Mouse (Mus musculus) midbrain, embryonic 16.5 days (tissue): ENCODE measurements around the gene Galntl5. TPM values are rescaled to one million over a fixed set of nuclear protein-coding genes. Genes with fewer than 3 reads are reported as not detected.
"Not testable (repeated sequence)": the region's sequence is repeated elsewhere in the genome, so short reads cannot be mapped to it uniquely, and the experiment has no call there.

Source experiments
- ATAC-seq: fragments of 200-750 bp; cut with Nextera tagmentation; 2 replicates; pipeline ENCODE4 v1.8.0; 2017; ENCODE audit warnings: moderate TSS enrichment
- H3K27ac ChIP-seq: fragments of 300-500 bp; sonication (generic); 2 replicates; pipeline ENCODE4 v1.5.1; 2014; ENCODE audit warnings: mild to moderate bottlenecking, low read length, mixed read lengths
- H3K27me3 ChIP-seq: fragments of 300-500 bp; sonication (generic); 2 replicates; pipeline ENCODE4 v1.6.1; 2014; ENCODE audit warnings: low read depth, low read length, mixed read lengths; ENCODE audit not compliant: control insufficient read depth, insufficient read depth
- H3K36me3 ChIP-seq: fragments of 300-500 bp; sonication (generic); 2 replicates; pipeline ENCODE4 v1.6.1; 2014; ENCODE audit warnings: mild to moderate bottlenecking, low read length, moderate library complexity, mixed read lengths; ENCODE audit not compliant: control insufficient read depth, insufficient read depth
- H3K4me1 ChIP-seq: fragments of 300-500 bp; sonication (generic); 2 replicates; pipeline ENCODE4 v1.6.1; 2014; ENCODE audit warnings: mild to moderate bottlenecking, low read length, mixed read lengths; ENCODE audit not compliant: control insufficient read depth, insufficient read depth
- H3K4me2 ChIP-seq: fragments of 300-500 bp; sonication (generic); 2 replicates; pipeline ENCODE4 v1.6.1; 2014; ENCODE audit warnings: mild to moderate bottlenecking, low read length, mixed read lengths
- H3K4me3 ChIP-seq: fragments of 300-500 bp; sonication (generic); 2 replicates; pipeline ENCODE4 v1.5.1; 2014; ENCODE audit warnings: low read depth, mild to moderate bottlenecking, low read length, moderate library complexity, mixed read lengths
- H3K9ac ChIP-seq: fragments of 300-500 bp; sonication (generic); 2 replicates; pipeline ENCODE4 v1.6.1; 2014; ENCODE audit warnings: low read depth, low read length, mixed read lengths
- H3K9me3 ChIP-seq: fragments of 300-500 bp; sonication (generic); replicated peaks from 2 replicates; pipeline ENCODE4 v1.6.1; 2014; ENCODE audit warnings: mild to moderate bottlenecking, low read length, mixed read lengths; ENCODE audit not compliant: control insufficient read depth, poor library complexity, severe bottlenecking
- WGBS: fragments of 180-500 bp; shearing (Covaris S2); extraction: QIAGEN DNeasy Blood & Tissue Kit; methylation state at CpG from one replicate; pipeline ENCODE4 v1.1.7; 2014; 5-methylcytosine and 5-hydroxymethylcytosine counted together
- polyA plus RNA-seq: library from polyadenylated mRNA; unstranded; fragments of >200 nt; fragmentation: Nextera tagmentation; extraction: Ambion mirVana; gene quantifications from 2 replicates; pipeline ENCODE4 v1.2.1, GENCODE M21; 2015

Galntl5 gene
- polyA plus RNA-seq, 1 experiment from 2014 or later = not detected

- peaks cover 4% of the 10 kb centered on the region; the same call in 1 of the 2 replicates for H3K36me3 ChIP-seq
- H3K27me3 ChIP-seq = no peaks in the 10 kb centered on the region
- peak; percentile 97 for ATAC-seq
- H3K9me3 ChIP-seq = no peaks in the 10 kb centered on the region
- peak within 1 kb of the TSS; percentile 89 for H3K9ac ChIP-seq
- H3K4me1 ChIP-seq = peaks cover 9% of the 10 kb centered on the region
- WGBS = 3% methylated on average over 64 of the region's 72 CpGs
- peak within 1 kb of the TSS; percentile 77 for H3K4me2 ChIP-seq
- H3K27ac ChIP-seq = peak within 1 kb of the TSS; percentile 94
- peak within 1 kb of the TSS; percentile 77 for H3K4me3 ChIP-seq
These were observed 41.8 kb downstream of the Galntl5 start, which contains the start of gene E130116L18Rik for GRCm38 (mm10) chr5:25222752-25223702. TSS of gene E130116L18Rik (minus strand) at chr5:25223153.

GRCm38 (mm10) chr5:25224377-25224776 lies 43.1 kb downstream of the Galntl5 start:
- ATAC-seq, H3K4me1 ChIP-seq, H3K9ac ChIP-seq, H3K27ac ChIP-seq, H3K36me3 ChIP-seq, H3K4me3 ChIP-seq, H3K27me3 ChIP-seq, H3K9me3 ChIP-seq: not testable (repeated sequence)
- peak overlapping the region; percentile 77 for H3K4me2 ChIP-seq
- WGBS = 88% methylated on average over 1 of the region's 1 CpGs

GRCm38 (mm10) chr5:25243101-25243500 lies 61.8 kb downstream of the Galntl5 start:
- Histone ChIP-seq H3K4me2 (no peak overlapping the region), H3K4me1 (no peaks in the 10 kb centered on the region), H3K4me3 (no peak overlapping the region), H3K9me3 (no peaks in the 10 kb centered on the region), H3K9ac (no peak overlapping the region), H3K36me3 (peaks cover 5% of the 10 kb centered on the region; the same call in 1 of the 2 replicates), H3K27me3 (no peaks in the 10 kb centered on the region), H3K27ac (no peak overlapping the region)
- no peak for ATAC-seq
- WGBS = 95% methylated on average over 6 of the region's 6 CpGs

- 92% methylated on average over 10 of the region's 10 CpGs for WGBS
- no peaks in the 10 kb centered on the region for H3K27me3 ChIP-seq
- H3K4me2 ChIP-seq = no peak overlapping the region
- H3K27ac ChIP-seq = no peak overlapping the region
- no peak overlapping the region for H3K9ac ChIP-seq
- H3K9me3 ChIP-seq = no peaks in the 10 kb centered on the region
- H3K4me1 ChIP-seq = no peaks in the 10 kb centered on the region
- no peak overlapping the region for H3K4me3 ChIP-seq
- ATAC-seq = no peak
- H3K36me3 ChIP-seq = peaks cover 6% of the 10 kb centered on the region
These were observed 64.7 kb downstream of the Galntl5 start for GRCm38 (mm10) chr5:25245806-25246472.

GRCm38 (mm10) chr5:25246473-25246865 lies 65.2 kb downstream of the Galntl5 start:
- Histone ChIP-seq H3K4me3 (no peak overlapping the region), H3K27me3 (no peaks in the 10 kb centered on the region), H3K4me1 (no peaks in the 10 kb centered on the region), H3K9me3 (no peaks in the 10 kb centered on the region), H3K9ac (no peak overlapping the region), H3K36me3 (peaks cover 10% of the 10 kb centered on the region), H3K4me2 (no peak overlapping the region), H3K27ac (no peak overlapping the region)
- no peak for ATAC-seq
- WGBS = 77% methylated on average over 1 of the region's 1 CpGs

- Histone ChIP-seq H3K36me3 (peaks cover 15% of the 10 kb centered on the region), H3K27me3 (no peaks in the 10 kb centered on the region), H3K9me3 (no peaks in the 10 kb centered on the region), H3K4me2 (no peak overlapping the region), H3K4me1 (no peaks in the 10 kb centered on the region), H3K4me3 (no peak overlapping the region), H3K9ac (no peak overlapping the region), H3K27ac (no peak overlapping the region)
- 83% methylated on average over 3 of the region's 3 CpGs for WGBS
- no peak for ATAC-seq
These were observed 65.8 kb downstream of the Galntl5 start for GRCm38 (mm10) chr5:25247036-25247435.

- Histone ChIP-seq H3K4me3 (no peak overlapping the region), H3K9ac (no peak overlapping the region), H3K27me3 (no peaks in the 10 kb centered on the region), H3K36me3 (peaks cover 41% of the 10 kb centered on the region), H3K9me3 (no peaks in the 10 kb centered on the region), H3K4me2 (no peak overlapping the region), H3K27ac (no peak overlapping the region), H3K4me1 (no peaks in the 10 kb centered on the region)
- 85% methylated on average over 2 of the region's 2 CpGs for WGBS
- no peak for ATAC-seq
These were observed 71.2 kb downstream of the Galntl5 start for GRCm38 (mm10) chr5:25252423-25252822.

- H3K36me3 ChIP-seq = peaks cover 41% of the 10 kb centered on the region
These were observed 71.7 kb downstream of the Galntl5 start for GRCm38 (mm10) chr5:25252825-25253544.

More at GRCm38 (mm10) chr5:25252825-25253544, 71.7 kb downstream of the Galntl5 start:
- Histone ChIP-seq H3K9me3 (no peaks in the 10 kb centered on the region), H3K4me2 (no peak overlapping the region), H3K4me3 (no peak overlapping the region), H3K4me1 (no peaks in the 10 kb centered on the region), H3K9ac (no peak overlapping the region), H3K27ac (no peak overlapping the region), H3K27me3 (no peaks in the 10 kb centered on the region)
- WGBS = 94% methylated on average over 8 of the region's 8 CpGs
- no peak for ATAC-seq
